Mouse (Mus musculus): ENCODE results near the gene Taco1.

Gene Taco1

GRCm38 (mm10) chr11:106061311-106061710 is 4.5 kb upstream of the Taco1 start:
- DNase-seq (ENCODE audit: low read depth, low spot score): no peak

- DNase-seq (ENCODE audit: low read depth, low spot score): no peak
These were observed 2.1 kb upstream of the Taco1 start for GRCm38 (mm10) chr11:106063756-106064155.

GRCm38 (mm10) chr11:106065073-106065922 is 563 bp upstream of the Taco1 start:
- DNase-seq (ENCODE audit: low read depth, low spot score): no peak

- peak; percentile 87 for DNase-seq (ENCODE audit: low read depth, low spot score)
These were observed 755 bp downstream of the Taco1 start for GRCm38 (mm10) chr11:106066616-106067015.

GRCm38 (mm10) chr11:106073774-106074173 is 7.9 kb downstream of the Taco1 start:
- DNase-seq (ENCODE audit: low read depth, low spot score): no peak

GRCm38 (mm10) chr11:106076321-106076720 is 10.5 kb downstream of the Taco1 start:
- DNase-seq (ENCODE audit: low read depth, low spot score): peak; percentile 36

- DNase-seq (ENCODE audit: low read depth, low spot score): peak; percentile 100
These were observed 18.1 kb downstream of the Taco1 start, which contains the start of gene Map3k3 for GRCm38 (mm10) chr11:106083708-106084701. TSS of gene Map3k3 (plus strand) at chr11:106084613.

- peak; percentile 53 for DNase-seq (ENCODE audit: low read depth, low spot score)
These were observed 19.2 kb downstream of the Taco1 start for GRCm38 (mm10) chr11:106084911-106085561.

- DNase-seq (ENCODE audit: low read depth, low spot score): no peak
These were observed 32.4 kb downstream of the Taco1 start for GRCm38 (mm10) chr11:106098223-106098622.

- no peak for DNase-seq (ENCODE audit: low read depth, low spot score)
These were observed 37.0 kb downstream of the Taco1 start for GRCm38 (mm10) chr11:106102866-106103265.

GRCm38 (mm10) chr11:106106047-106106587 is 40.3 kb downstream of the Taco1 start:
- DNase-seq (ENCODE audit: low read depth, low spot score): no peak

GRCm38 (mm10) chr11:106111688-106112087 is 45.8 kb downstream of the Taco1 start:
- no peak for DNase-seq (ENCODE audit: low read depth, low spot score)

GRCm38 (mm10) chr11:106122221-106122620 is 56.4 kb downstream of the Taco1 start:
- no peak for DNase-seq (ENCODE audit: low read depth, low spot score)

- no peak for DNase-seq (ENCODE audit: low read depth, low spot score)
These were observed 56.9 kb downstream of the Taco1 start for GRCm38 (mm10) chr11:106122736-106123135.
